Mouse (Mus musculus) urinary bladder, postnatal 36 days (tissue): Measurements from ENCODE around the gene Tesk1.

Experiments used
- DNase-seq, 2 experiments: peaks; one replicate each; pipeline ENCODE4 v3.0.0; 2022; ENCODE audit warnings: low spot score in 2 of 2, mixed read lengths in 1 of 2

The Tesk1 gene

GRCm38 (mm10) chr4:43441639-43442038 is at the start of gene Tesk1:
Gene Tesk1 (plus strand): TSS chr4:43441939.
- DNase-seq = no peak

- DNase-seq = peak in 1 of 2 experiments; percentile 82
Observed at GRCm38 (mm10) chr4:43394345-43394891, 47.3 kb upstream of the Tesk1 start.

DNA sequence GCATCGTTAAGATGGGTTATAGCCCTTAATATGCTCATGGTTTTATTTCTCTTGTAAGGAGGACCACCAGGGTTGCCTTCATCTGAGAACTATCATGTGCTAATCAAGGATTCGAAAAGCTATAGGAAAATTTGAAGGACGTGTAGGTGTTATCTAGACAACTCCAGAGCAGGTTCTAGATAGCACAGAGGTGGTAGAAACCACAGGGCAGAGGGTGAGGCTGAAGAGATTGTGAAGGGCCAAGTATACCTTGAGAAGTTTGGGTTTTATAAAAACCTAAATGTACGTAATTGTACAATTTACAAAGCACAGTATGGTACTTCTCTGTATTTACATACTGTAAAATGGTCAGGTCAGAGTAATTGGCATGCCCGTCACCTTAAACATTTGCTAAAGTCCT is 46.6 kb upstream of the Tesk1 start:
- DNase-seq = no peak

DNA sequence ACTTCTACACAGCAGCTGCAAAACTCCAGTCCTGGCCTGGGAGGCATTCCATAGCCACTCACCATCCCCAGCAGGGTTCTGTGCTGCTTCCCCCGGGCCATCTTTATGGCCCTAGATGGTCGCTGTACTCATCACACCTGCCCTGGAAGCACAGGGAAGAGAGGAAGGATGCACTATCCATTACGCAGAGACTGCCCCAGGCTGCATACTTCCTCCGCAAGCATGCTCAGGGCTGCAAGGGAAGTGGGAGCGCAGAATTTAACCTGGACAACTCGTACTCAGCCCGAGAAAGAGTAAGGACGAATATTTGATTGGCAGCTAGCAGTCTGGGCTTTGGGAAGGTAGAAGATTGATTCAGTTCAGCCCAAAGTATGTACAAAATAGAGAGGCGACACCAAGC is 45.9 kb upstream of the Tesk1 start:
- DNase-seq = no peak

DNA sequence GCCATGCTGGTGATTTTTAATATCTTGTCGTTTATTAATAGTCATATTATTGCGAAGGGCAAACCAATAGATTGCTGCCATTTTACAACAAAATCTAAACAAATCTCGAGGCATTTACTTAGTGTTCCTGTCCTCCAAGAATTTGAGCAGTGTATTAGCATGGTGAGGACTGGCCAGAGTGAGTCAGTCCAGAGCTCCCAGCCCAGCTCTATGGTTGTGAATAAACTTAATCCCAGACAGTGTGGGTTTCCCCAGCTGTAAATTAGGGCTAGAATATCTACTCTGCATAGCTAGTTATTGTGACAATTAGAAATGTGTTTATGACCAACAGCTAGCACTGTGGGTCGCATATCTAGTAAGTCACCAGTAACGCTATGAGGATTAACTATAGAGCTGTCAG is 45.4 kb upstream of the Tesk1 start:
- no peak for DNase-seq

DNA sequence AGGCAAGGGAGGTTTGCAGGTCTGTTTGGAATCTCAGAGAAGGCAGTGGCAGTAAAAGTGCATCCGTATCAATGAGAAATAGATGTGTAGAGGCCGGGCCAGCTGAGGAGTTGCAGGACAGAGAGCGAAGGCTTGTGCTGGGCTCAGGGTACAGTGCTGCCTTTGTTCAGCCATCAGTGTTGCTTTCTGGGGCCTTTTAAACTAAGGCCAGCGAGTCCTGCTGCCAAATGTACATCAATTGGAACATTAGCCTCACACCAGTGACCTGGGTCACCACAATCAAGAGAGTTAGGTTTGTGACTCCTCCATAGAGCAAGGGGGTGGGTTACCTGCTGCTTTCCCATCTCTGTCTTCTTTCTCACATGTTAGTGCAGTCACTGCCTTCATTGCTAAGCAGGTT is 43.7 kb upstream of the Tesk1 start:
- DNase-seq = no peak

GRCm38 (mm10) chr4:43398829-43399331 is 42.9 kb upstream of the Tesk1 start:
- peak in 1 of 2 experiments; percentile 49 for DNase-seq

GRCm38 (mm10) chr4:43399391-43400131 is 42.2 kb upstream of the Tesk1 start:
- no peak for DNase-seq

GRCm38 (mm10) chr4:43400976-43401375 is 40.8 kb upstream of the Tesk1 start:
- DNase-seq = no peak

DNA sequence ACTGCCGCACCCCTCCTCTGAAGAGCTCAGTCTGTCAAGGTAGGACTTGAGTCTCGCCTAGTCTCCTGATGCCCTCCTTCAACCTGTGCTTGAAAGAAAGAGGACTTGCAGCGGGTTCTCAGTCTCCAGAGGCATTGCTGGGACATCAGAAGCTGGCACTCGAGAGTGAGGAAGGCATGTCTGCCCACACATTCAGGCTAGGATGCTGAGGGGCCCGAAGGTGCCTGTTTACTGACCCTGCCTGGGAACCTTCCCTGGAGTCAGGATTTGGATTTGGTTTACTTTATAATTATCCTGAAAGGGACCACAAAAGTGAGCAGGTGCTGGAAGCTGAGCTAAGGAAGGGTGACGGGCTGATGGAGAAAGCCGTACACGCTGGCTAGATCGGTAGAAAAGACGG is 40.3 kb upstream of the Tesk1 start:
- DNase-seq = no peak

DNA sequence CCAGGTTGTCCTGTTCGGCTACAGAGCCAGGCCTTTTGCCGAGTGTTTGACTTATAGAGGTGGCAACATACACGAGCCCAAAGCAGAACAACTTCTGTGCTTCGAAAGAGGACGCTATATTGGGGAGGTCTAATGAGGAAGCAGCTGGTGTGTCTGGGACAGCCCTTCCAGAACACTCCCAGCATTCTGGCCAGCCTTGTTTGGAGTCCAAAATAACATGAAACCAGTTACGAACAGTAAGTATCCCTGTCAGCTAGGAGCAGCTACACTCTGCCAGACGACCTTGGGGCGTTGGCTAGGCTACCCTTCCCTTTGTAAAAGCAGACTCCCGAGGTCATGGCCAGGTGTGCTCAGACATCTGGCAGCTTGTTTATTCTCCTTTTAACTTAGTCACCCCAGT is 39.5 kb upstream of the Tesk1 start:
- DNase-seq = no peak

- no peak for DNase-seq
Observed at GRCm38 (mm10) chr4:43404697-43405096, 37.0 kb upstream of the Tesk1 start.

DNA sequence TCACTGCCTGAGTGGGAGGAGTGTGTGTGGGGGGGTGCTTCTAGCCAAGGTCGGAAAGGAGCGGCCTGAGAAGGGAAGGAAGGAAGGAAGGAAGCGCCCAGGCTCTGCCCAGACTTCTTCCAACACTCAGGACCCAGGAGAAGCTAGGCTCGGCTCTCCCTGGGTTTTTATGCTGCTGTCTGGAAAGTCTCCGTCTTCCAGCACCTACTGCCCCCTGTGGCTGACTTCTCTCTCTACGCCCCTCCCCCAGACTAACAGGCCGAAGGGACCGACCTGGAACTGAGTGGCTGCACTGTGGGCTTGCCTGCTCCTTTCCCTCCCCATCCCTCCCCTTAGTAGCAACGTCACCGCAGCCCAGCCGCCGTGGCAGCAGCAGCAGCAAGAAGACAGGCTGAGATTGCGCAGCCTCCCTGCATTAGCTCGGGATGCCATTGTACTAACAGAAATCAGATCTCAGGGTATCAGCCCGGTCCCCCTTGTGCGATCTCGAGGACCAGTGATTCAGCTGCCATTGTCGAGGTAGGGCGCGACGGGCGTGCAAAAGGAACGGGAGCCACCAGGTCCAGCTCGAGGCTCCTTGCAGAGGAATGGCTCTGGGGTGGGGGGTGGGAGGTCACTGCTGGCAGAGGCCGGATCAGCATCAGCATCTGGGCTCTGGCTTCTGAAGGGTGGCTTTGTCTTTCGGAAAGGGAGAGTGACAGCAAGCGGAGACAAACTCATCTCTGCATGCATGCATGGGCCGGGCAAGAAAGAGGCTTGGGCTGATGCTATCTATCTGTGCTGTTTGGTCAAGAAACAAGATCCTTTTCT is 35.4 kb upstream of the Tesk1 start:
- peak; percentile 30 to 77 for DNase-seq

DNA sequence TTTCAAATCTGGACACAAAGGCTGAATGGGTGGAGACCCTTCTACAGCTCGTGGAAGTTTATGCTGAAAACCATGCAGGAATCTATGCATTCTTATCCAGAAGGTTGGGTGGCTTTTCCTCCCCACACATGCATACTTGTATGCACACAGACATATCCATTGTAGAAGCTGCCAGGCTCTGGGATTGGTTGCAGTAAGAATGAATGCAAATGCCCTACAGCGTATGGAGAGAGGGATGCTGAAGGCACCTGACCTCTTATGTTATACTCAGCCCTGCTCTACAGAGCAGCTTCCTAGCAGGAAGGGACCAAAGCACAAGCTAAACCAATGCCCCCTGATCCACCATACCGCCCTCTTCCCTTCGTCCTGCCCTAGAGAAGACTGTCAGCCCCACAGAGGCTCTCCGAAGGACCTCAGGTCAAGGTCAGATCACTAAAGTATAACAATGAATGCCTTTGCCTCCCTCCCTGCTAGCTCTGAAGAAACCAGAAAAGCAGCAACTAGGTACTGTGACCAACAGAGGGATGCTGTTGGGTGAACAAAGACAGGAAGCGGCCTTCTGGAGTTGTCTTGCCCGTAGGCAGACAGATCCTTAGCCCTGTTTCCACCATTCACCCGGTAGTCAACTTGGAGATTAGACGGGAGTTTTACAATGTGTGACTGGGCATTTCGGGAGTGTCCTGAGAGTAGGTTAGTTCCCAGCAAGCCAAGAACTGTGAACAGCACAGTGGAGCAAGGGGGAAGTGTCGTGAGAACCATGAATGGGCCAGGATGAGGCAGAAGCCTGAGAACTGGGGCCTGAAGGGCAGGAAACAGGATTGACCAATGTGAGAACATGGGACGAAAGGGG is 34.4 kb upstream of the Tesk1 start:
- no peak for DNase-seq

- no peak for DNase-seq
Observed at GRCm38 (mm10) chr4:43414761-43415160, 27.0 kb upstream of the Tesk1 start.

- DNase-seq = no peak
Observed at GRCm38 (mm10) chr4:43415221-43416070, 26.3 kb upstream of the Tesk1 start.

- no peak for DNase-seq
Observed at GRCm38 (mm10) chr4:43416071-43416490, 25.7 kb upstream of the Tesk1 start.

DNA sequence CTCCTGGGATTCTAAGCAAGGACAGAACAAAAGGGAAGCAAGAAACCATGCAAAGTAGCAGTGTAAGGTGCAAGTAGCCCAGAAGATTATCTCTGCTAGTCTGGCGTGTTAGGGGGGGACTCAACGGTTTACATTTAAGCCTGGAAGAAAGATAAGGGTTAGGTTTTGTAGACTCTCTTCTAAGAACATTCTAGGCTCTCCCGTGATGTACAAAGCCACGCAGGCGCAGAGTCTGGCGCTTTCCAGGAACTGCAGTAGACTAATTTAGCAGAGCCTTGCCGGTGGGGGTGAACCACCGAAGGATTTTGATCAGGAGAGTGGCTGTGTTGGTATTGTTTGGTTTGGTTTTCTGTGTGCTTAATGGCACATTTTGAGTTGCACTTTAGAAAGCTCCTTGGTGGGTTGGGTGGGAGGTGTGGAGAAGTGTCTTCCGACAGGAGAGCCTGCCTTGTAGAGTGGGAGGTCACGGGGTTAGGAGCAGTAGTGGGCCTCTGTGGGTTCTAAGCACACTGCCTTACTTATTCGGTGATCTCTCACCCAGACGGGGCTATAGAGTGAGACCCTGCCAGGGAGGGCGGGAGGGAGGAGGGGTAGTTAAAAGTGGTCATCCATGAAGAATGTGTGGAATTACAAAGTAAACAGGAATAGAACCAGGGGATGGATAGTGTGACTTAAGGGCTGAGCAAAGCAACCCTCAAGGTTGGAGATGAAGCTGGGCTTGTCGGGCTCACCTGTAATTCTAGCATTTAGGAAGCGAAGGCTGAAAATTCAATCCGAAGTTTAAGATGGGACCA is 24.3 kb upstream of the Tesk1 start:
- no peak for DNase-seq

DNA sequence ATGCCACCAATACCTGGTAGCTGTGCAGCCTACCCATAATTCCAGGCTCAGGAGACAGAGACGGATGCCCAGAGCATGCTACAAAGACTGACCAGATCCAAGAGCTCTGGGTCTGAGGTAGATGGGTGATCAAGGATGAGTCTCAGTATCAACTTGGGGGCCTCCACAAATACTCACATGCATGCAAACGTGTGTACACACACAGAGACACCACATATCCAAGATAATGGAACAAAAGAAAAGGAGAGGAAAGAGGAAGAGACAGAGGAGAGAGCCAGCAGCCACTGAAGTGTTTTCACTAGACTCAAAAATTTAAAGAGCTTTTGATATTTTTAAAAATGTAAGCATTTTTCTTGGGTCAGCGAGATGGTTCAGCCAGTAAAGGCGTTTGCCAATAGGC is 23.3 kb upstream of the Tesk1 start:
- DNase-seq = no peak
